In genomic region chr16:12681474-12681873, GRCm38 (mm10) we compare ENCODE assay signal across 12 mouse cellular contexts.
"Had no signal": no experiment of that assay in that cellular context is flagged by ENCODE, and none has a peak within 500 bp of the region (broad histone marks: within the 10 kb centered on the region; RNA-seq: fewer than 3 reads in every experiment).

No protein-coding gene starts in this region.

- H3K27ac ChIP-seq: layer of hippocampus, adult 2 months; limb, embryonic 13.5 days; liver, embryonic 14.5 days; neural tube, embryonic 15.5 days; stomach, embryonic 15.5 days had no signal

- H3K4me3 ChIP-seq: layer of hippocampus, adult 2 months; limb, embryonic 13.5 days; myocyte; neural tube, embryonic 15.5 days; stomach, embryonic 15.5 days had no signal

- DNase-seq: kidney, adult 18-20 months; kidney, postnatal 10 days; kidney, postnatal 4 days; lung, adult 18-20 months; midbrain, embryonic 14.5 days; thymus, postnatal 4 days had no signal
